4 mouse cellular contexts compared by ENCODE assay signal in the genomic region with DNA sequence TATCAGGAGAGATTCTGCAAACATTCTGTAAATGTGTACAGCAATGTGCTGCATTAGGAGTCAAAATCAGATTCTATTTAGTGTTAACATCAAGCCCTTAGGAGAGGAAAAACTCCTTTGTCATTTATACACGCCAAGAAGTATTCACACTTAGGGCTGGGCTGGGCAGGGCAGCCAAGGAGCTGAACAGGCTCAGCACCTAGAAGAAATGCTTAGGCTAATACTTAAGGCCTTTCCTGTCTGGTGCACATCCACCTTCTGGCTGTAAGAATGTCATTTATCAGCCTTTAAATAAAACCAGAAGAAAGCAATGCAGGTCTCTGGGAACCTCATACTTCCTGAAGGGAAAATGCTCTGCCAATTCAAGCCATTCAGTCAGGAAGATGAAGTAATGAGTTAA.
DNase-seq lines count a peak whose midpoint lies in the region; ATAC-seq and TF ChIP-seq lines count a peak whose summit lies in the region.
"Not testable (repeated sequence)": the region's sequence is repeated elsewhere in the genome, so short reads cannot be mapped to it uniquely, and the experiment has no call there.

No protein-coding gene starts in this region.

- TF ChIP-seq EP300 in stomach, postnatal 0 days (optimal IDR thresholded peaks at IDR 0.05) = not testable (repeated sequence)

- H3K4me1 ChIP-seq in embryonic facial prominence, embryonic 14.5 days (ENCODE audit: control insufficient read depth, insufficient read depth, low read length); stomach, embryonic 14.5 days (ENCODE audit: control insufficient read depth, insufficient read depth, low read length); stomach, embryonic 16.5 days (ENCODE audit: control insufficient read depth, insufficient read depth, low read length); stomach, postnatal 0 days (replicated peaks; ENCODE audit: control insufficient read depth, insufficient read depth): not testable (repeated sequence)

- not testable (repeated sequence) for H3K9me3 ChIP-seq in embryonic facial prominence, embryonic 14.5 days (ENCODE audit: control insufficient read depth, low read length); stomach, embryonic 14.5 days (ENCODE audit: control insufficient read depth, low read depth, low read length); stomach, embryonic 16.5 days (replicated peaks; ENCODE audit: control insufficient read depth, low read length); stomach, postnatal 0 days (ENCODE audit: control insufficient read depth, low read length)

- H3K4me3 ChIP-seq in embryonic facial prominence, embryonic 14.5 days (ENCODE audit: low read depth, low read length); stomach, embryonic 14.5 days (ENCODE audit: low read depth, low read length); stomach, embryonic 16.5 days (replicated peaks; ENCODE audit: low read length); stomach, postnatal 0 days (ENCODE audit: low read depth, low read length): not testable (repeated sequence)

- H3K36me3 ChIP-seq in embryonic facial prominence, embryonic 14.5 days (ENCODE audit: control insufficient read depth, insufficient read depth, low read length); stomach, embryonic 14.5 days (ENCODE audit: control insufficient read depth, insufficient read depth, low read length); stomach, embryonic 16.5 days (ENCODE audit: control insufficient read depth, insufficient read depth, low read length); stomach, postnatal 0 days (ENCODE audit: control insufficient read depth, insufficient read depth, low read length): not testable (repeated sequence)

- 0 out of 2 replicates have a peak, but pooled peaks have one; percentile 53 for ATAC-seq in embryonic facial prominence, embryonic 14.5 days (ENCODE audit: low read depth)
- peak; percentile 58; the same call in 1 of the 2 replicates for ATAC-seq in stomach, embryonic 14.5 days (ENCODE audit: insufficient number of reproducible peaks, insufficient read depth, low FRiP score, low read depth)
- ATAC-seq in stomach, embryonic 16.5 days (ENCODE audit: insufficient read depth, low FRiP score) = peak; percentile 66; the same call in 1 of the 2 replicates
- ATAC-seq in stomach, postnatal 0 days (ENCODE audit: low FRiP score, low TSS enrichment) = peak; percentile 12; the same call in 1 of the 2 replicates

- peak; percentile 5 for DNase-seq in embryonic facial prominence, embryonic 14.5 days (ENCODE audit: low spot score)
- not testable (repeated sequence) for DNase-seq in stomach, postnatal 0 days (ENCODE audit: low spot score)

- 68% methylated on average over 1 of the region's 1 CpGs for WGBS in embryonic facial prominence, embryonic 14.5 days
- WGBS in stomach, embryonic 14.5 days = 39% methylated on average over 1 of the region's 1 CpGs
- 53% methylated on average over 1 of the region's 1 CpGs for WGBS in stomach, embryonic 16.5 days
- 36% methylated on average over 1 of the region's 1 CpGs for WGBS in stomach, postnatal 0 days

- not testable (repeated sequence) for TF ChIP-seq CTCF in stomach, postnatal 0 days (IDR thresholded peaks at IDR 0.05; ENCODE audit: low read depth)

- H3K4me2 ChIP-seq in embryonic facial prominence, embryonic 14.5 days (ENCODE audit: low read depth, low read length); stomach, embryonic 14.5 days (replicated peaks; ENCODE audit: low read depth, low read length); stomach, embryonic 16.5 days (ENCODE audit: low read depth, low read length); stomach, postnatal 0 days (replicated peaks; ENCODE audit: low read depth): not testable (repeated sequence)

- H3K27me3 ChIP-seq in embryonic facial prominence, embryonic 14.5 days (replicated peaks; ENCODE audit: control insufficient read depth, insufficient read depth, low read length); stomach, embryonic 14.5 days (ENCODE audit: control insufficient read depth, insufficient read depth, low read length); stomach, embryonic 16.5 days (ENCODE audit: control insufficient read depth, insufficient read depth, low read length); stomach, postnatal 0 days (ENCODE audit: control insufficient read depth, insufficient read depth, low read length): not testable (repeated sequence)

- not testable (repeated sequence) for H3K27ac ChIP-seq in embryonic facial prominence, embryonic 14.5 days (replicated peaks; ENCODE audit: low read depth, low read length); stomach, embryonic 14.5 days (ENCODE audit: low read length); stomach, embryonic 16.5 days (ENCODE audit: low read length); stomach, postnatal 0 days (replicated peaks)

- not testable (repeated sequence) for H3K9ac ChIP-seq in embryonic facial prominence, embryonic 14.5 days (ENCODE audit: low read depth, low read length); stomach, embryonic 14.5 days (replicated peaks; ENCODE audit: low read depth, low read length); stomach, embryonic 16.5 days (ENCODE audit: low read length); stomach, postnatal 0 days (ENCODE audit: low read length)

Comparison
In these comparisons a context has a peak if more than half of its experiments do, and no peak if none do; other contexts are left out.
1. ATAC-seq: peak in every context shown above with its lines; median percentile 66 in stomach, embryonic 16.5 days; 58 in stomach, embryonic 14.5 days; 53 in embryonic facial prominence, embryonic 14.5 days; 12 in stomach, postnatal 0 days.